Mouse (Mus musculus): ENCODE results near the gene Ccdc106.

DNA sequence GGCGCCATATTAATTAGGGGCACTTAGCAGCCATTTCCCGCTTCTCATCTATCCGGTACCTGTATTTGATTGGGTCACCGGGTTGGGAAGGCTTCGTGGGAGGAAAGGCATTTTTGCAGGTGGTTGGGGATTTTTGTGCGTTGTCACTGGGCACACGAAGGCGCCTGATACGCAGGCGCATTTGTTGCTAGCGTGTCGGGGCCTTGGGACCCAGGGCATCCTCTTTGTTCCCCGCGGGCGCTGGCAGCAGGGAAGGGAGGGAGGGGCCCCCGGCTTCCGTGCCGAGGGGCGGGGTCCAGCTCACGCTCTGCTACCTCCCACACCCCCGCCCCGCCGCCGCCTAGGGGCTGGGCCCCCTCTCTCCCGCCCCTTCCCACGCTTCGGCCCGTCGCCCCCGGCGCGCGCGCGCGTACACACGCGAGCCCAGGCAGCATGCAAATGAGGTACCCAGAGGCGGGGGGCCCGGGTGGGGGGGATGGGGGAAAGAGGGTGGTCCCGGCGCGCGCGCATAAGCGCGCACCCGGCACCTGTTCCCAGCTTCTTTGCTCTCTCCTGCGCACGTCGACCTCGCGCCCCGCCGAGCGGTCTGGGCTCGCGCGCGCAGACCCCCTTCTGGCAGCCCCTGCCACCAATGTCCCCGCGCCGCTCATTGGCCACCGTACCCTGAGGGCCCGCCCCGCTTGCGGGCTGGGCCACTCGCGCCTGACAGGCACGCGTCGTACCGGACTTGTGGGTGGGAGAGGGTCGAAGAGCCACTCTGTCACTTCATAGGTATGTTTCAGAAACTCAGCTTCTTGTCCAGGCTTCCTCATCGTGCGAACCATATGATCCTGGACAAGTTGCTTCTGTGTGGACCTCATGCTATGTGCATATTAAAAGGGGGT, 5.0 kb upstream of the Ccdc106 start, which contains the start of gene Gm44973:
- TF ChIP-seq CTCF (IDR thresholded peaks at IDR 0.05; ENCODE audit: extremely low read depth, insufficient read depth, insufficient read length, insufficient replicate concordance): no peak
- TF ChIP-seq POLR2A (IDR thresholded peaks at IDR 0.05; ENCODE audit: low read depth, low read length): peak; percentile 39
